Mouse (Mus musculus): ENCODE measurements around the gene Slc10a4.

DNA sequence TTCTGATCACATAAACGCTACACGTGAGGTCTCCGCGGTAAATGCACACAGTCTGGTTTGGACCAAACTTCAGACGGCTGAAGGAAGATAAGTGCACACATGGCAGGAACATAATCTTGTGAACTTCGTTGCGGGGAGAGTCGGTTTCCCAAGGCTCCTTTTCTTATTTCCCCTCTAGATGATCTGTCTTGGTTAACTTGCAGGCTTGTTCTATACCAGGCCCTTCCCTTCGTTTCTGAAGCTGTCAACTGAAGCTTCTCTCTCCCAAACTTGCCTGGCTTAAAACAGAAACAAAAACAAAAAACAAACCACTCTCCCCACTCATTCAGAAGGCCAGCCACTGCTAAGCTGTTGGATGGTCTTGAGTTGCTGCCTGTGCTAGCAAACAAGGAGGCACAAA lies 8.1 kb downstream of the Slc10a4 start:
- TF ChIP-seq POLR2A (IDR thresholded peaks at IDR 0.05; ENCODE audit: low read depth, low read length) = no peak
- TF ChIP-seq CTCF (IDR thresholded peaks at IDR 0.05; ENCODE audit: extremely low read depth, insufficient read length, insufficient replicate concordance, low read depth, low read length) = no peak
